Mouse (Mus musculus) cerebellum, adult 11-12 months (tissue): ENCODE measurements around the gene Csrnp1.

Experiments
- DNase-seq: peaks from one replicate; pipeline ENCODE4 v3.0.0; 2022

Gene Csrnp1

GRCm38 (mm10) chr9:119941861-119942260, 42.6 kb downstream of the Csrnp1 start:
- no peak for DNase-seq

GRCm38 (mm10) chr9:119941407-119941806, 43.1 kb downstream of the Csrnp1 start:
- DNase-seq = no peak

GRCm38 (mm10) chr9:119939646-119940045, 44.8 kb downstream of the Csrnp1 start:
- no peak for DNase-seq

GRCm38 (mm10) chr9:119938496-119938895, 46.0 kb downstream of the Csrnp1 start:
- DNase-seq = no peak

GRCm38 (mm10) chr9:119937005-119937773, 47.3 kb downstream of the Csrnp1 start, which contains the start of the genes Gorasp1 and Ttc21a:
TSS of gene Gorasp1 (minus strand) at chr9:119937565.
TSS of gene Ttc21a (plus strand) at chr9:119937606.
- peak; percentile 91 for DNase-seq

- no peak for DNase-seq
Measured at GRCm38 (mm10) chr9:119933675-119934074, 50.8 kb downstream of the Csrnp1 start.

- DNase-seq = no peak
Measured at GRCm38 (mm10) chr9:119932358-119932757, 52.1 kb downstream of the Csrnp1 start.

- DNase-seq = no peak
Measured at GRCm38 (mm10) chr9:119926497-119926896, 58.0 kb downstream of the Csrnp1 start.

GRCm38 (mm10) chr9:119925729-119926128, 58.7 kb downstream of the Csrnp1 start:
- DNase-seq = no peak

- no peak for DNase-seq
Measured at GRCm38 (mm10) chr9:119925120-119925657, 59.3 kb downstream of the Csrnp1 start.

GRCm38 (mm10) chr9:119923462-119923861, 61.0 kb downstream of the Csrnp1 start:
- no peak for DNase-seq
